Mouse (Mus musculus) right cerebral cortex, postnatal 36 days (tissue): ENCODE data around the gene Yipf4.

Source experiments
- DNase-seq, 2 experiments: peaks; one replicate each; pipeline ENCODE4 v3.0.0; 2022; ENCODE audit warnings: low spot score in 2 of 2, mixed read lengths in 1 of 2

The Yipf4 gene

DNA sequence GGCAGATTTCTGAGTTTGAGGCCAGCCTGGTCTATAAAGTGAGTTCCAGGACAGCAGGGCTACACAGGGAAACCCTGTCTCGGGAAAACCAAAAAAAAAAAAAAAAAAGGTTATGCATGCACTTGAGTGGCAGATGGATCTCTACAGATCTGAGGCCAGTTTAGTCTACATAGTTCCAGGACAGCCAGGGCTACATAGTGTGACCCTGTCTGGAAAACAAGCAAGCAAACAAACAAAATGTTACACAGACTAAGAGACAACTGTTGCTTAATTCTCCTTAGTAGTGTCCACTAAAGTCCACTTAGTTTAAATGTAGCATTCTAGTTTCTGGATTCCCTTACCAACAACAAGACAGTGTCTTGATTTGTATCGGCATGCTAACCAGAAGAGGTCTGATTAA lies 36.8 kb downstream of the Yipf4 start:
- no peak for DNase-seq

DNA sequence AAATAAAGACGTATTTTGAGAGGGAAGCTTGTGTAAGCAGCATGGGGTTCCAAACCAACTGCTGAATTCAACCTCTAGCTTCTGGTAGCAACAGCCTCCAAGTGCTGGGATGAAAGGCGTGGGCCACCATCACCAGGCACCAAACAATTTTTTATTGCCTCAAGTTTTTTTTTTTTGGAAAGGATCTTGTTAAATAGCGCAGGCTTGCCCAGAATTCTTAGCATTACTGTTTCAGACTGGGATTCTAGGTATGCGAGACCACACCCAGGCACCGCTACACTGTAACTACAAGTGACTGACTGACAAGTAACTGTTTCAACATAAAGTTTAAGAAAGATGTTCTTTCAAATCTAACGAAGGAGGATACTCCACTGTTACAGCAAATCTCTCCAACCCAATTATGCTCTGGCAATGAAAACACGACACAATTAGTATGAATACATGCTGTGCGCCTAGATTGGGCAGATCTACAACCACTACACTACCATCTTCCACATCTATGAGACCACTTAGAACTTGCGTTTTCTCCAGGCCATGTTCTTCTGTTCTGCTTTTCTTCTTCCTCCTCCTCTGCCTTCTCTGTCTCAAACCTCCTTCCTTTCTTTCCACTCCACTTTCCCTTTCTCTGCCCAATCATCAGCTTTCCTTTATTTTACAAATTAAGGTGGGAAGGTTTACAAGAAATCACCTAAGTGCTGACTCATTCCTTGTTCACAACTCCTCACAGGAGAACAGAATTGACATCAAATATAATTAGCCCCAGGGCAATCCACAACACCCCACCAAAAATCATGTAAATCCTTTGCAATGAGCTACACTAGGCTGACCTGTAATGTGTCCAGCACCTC lies 37.7 kb downstream of the Yipf4 start:
- no peak for DNase-seq

DNA sequence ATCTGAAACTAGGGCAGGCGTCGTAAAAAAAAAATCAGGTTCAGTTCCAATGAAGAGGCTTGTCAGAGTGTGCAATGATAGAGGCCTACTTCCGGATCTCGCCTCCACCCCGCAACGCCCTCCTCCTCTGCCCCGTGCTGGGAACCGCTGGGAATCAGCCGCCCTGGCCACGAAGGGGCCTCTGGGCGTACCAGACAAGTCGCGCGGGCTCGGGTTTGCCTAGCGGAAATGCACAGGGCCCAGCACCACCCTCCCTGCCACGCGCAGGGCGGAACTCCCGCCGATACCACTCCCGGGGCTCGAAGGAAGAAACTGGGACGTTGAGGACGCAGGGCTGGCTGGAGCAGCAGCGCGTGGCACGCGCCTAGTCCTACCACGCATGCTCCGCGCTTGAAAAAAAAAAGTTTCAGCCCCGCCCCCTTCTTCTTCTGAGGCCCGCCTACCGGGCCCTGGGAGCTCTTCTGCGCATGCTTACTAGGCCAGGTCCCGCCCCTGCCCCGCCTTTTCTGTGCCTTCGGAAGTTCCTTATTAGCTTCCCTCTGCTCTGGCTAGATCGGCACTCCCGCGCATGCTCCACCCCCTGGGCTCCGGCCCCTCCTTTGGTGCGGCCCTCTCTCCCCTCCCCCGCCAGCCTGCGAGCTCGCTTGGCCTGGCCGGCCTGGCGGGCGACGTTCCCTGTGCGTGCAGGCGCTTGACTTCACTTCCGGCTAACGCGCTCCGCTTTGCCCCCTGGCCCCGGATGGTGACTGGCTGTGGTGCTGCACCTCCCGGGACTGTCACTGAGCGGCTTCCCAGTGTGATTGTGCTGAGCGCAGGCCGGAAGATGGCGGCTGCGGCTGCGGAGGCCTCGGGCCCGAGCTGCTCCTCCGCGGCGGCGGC lies 38.7 kb downstream of the Yipf4 start, which contains the start of gene Birc6:
Gene Birc6, plus strand, starts transcription at position 567 of the 879 bp plus-strand sequence.
- peak; percentile 100 for DNase-seq

DNA sequence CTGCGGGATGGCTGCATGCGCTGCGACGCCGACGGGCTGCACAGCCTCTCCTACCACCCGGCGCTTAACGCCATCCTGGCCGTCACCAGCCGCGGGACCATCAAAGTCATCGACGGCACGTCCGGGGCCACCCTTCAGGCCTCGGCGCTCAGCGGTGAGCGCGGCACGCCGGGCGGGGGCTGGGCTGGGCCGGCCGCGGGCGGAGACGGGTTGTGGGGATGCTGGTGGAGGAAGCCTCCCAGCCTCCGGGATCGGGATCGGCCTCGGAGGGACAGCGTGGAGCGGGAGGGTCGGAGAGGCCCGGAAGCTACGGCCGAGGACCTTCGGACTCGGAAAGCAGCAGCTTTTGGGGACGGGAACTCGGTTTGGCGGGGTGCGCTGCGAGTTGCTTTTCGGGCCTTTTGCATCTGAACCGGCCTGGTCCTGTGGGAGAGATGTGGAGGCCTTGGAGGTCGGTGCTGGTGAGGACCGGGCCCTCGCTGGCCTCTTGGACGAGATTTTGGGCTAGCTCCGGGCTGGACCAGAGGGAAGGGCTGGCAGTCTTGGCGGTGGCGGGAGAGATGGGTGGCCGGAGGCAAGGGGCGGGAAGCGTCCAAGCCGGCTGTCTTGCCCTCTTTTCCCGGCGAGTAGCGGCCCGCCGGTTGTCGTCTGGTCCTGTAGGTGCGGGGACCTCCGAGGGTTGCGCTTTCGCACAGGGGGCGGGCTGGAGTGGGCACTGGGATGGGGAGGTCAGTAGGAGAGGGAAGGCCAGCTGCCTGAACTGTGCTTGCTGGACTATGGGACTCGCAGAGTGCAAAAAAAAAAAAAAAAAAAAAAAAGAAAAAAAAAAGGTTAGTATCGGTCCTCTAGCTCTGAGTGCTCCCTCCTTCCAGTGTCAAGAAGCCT lies 39.6 kb downstream of the Yipf4 start:
- peak in 1 of 2 experiments; percentile 14 for DNase-seq

DNA sequence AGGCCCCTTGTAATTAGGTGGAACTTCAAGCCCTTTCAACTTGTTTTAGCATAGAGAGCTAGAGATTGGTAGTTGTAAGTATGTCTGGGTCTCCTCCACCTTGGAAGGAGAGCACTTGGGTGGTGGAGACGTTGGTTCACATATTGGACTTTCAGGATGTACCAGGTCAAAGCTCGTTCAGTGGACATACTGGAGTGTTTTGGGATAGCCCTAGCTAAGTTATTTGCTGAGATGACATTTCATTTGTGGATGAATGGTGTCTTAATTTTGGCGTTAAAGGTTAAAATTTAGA lies 40.2 kb downstream of the Yipf4 start:
- DNase-seq, result no peak

DNA sequence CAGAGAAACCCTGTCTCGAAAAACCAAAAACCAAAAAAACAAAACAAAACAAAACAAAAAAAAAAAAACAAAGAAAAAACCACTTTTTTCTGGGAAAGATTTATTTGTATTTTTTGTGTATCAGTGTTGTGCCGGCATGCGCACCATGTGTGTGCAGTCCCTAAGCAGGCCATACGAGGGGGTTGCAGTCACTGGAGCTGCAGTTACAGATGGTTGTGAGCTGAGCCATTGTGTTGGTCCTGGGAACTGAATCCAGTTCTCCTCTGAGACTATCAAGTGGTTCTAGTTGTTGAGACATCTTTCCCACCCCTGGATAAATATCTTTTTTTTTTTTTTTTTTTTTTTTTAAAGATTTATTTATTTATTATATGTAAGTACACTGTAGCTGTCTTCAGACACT lies 45.7 kb downstream of the Yipf4 start:
- DNase-seq, result no peak

DNA sequence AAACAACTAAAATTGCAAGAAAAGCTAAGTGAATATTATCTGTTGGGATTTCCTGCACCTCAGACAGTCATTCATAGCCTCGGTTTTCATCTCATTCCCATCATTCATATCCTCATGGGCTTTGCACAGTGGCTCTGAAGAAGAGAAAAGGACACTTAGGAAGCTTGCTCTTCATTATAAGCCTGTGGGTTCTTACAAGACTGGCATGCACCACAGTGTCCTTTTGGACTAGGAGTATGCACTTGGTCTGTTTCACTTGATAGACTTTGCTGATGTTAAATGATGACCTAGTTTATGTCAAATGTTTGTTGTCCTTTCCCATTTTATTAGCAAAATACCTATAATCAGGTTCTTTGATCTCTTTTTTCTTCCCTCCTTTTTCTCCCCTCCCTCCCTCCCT lies 48.2 kb downstream of the Yipf4 start:
- DNase-seq, result no peak

DNA sequence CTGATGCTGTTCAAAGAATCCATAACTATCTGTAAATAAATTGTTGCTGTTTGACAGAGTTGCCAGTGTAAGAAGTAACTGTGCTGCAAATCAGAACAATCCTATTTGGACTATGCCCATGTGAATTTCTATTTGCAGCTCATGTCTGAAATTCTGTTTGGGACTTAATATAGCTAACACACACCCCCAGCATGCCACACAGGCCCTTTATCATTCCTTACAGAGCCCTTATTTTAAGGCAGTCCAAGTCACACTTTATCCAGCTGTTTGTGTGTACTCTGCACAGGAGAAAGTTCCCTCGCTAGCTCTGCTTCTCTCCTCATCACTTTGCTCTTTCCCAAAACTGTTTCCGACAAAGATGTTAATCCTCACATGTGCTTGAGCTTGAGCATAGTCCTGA lies 54.3 kb downstream of the Yipf4 start:
- DNase-seq, result no peak
